Mouse (Mus musculus): Measurements from ENCODE around the gene Nfam1. TPM values are rescaled to one million over a fixed set of nuclear protein-coding genes. Genes with fewer than 3 reads are reported as not detected.

Gene Nfam1
- polyA plus RNA-seq, 1 experiment from 2014 or later: 2.3 TPM

DNA sequence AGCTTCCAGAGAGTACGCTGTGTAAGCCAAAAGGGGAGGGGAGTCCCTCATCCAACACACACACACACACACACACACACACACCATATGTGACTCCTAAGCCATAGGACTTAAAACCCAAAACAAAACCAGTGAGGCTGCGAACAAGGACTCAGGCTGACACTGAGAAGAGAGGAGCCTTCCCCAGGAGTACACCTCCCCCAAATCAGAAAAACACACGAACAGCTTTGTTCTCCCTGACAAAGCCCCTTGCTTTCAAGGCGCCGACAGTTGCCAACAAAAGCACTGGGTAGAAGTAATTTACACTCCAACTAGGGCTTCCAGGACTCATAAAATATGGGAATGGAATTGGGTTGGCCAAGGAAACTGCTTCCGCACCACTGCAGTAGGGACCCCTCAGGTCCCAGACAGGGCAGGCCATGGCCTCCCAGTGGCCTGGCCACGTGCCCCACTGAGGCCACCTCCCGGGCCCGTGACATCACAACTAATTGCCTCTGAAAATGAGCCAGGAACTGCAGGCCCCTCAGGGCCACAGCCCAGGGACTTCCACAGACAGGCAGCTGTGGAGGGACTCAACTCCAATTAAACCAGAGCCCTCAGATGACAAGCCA is 49.6 kb downstream of the Nfam1 start:
- H3K27me3 ChIP-seq (ENCODE audit: poor library complexity, severe bottlenecking): peaks cover 84% of the 10 kb centered on the region
- peak; percentile 72 for DNase-seq (ENCODE audit: extremely low spot score, low spot score)
- no peaks in the 10 kb centered on the region for H3K9me3 ChIP-seq
- peak overlapping the region; percentile 39 for H3K4me3 ChIP-seq
- H3K4me1 ChIP-seq: peaks cover 78% of the 10 kb centered on the region
- H3K27ac ChIP-seq: peak overlapping the region; percentile 84
- 3% methylated on average over 9 of the region's 9 CpGs for WGBS
- no peaks in the 10 kb centered on the region for H3K36me3 ChIP-seq (replicated peaks)

GRCm38 (mm10) chr15:82982724-82983415 is 50.2 kb downstream of the Nfam1 start:
- Histone ChIP-seq H3K27me3 (ENCODE audit: poor library complexity, severe bottlenecking) (peaks cover 83% of the 10 kb centered on the region), H3K27ac (peak overlapping the region; percentile 84), H3K36me3 (replicated peaks) (no peaks in the 10 kb centered on the region), H3K4me3 (peak overlapping the region; percentile 39), H3K4me1 (peaks cover 74% of the 10 kb centered on the region), H3K9me3 (no peaks in the 10 kb centered on the region)
- no peak for DNase-seq (ENCODE audit: extremely low spot score, low spot score)
- 8% methylated on average over 18 of the region's 18 CpGs for WGBS

DNA sequence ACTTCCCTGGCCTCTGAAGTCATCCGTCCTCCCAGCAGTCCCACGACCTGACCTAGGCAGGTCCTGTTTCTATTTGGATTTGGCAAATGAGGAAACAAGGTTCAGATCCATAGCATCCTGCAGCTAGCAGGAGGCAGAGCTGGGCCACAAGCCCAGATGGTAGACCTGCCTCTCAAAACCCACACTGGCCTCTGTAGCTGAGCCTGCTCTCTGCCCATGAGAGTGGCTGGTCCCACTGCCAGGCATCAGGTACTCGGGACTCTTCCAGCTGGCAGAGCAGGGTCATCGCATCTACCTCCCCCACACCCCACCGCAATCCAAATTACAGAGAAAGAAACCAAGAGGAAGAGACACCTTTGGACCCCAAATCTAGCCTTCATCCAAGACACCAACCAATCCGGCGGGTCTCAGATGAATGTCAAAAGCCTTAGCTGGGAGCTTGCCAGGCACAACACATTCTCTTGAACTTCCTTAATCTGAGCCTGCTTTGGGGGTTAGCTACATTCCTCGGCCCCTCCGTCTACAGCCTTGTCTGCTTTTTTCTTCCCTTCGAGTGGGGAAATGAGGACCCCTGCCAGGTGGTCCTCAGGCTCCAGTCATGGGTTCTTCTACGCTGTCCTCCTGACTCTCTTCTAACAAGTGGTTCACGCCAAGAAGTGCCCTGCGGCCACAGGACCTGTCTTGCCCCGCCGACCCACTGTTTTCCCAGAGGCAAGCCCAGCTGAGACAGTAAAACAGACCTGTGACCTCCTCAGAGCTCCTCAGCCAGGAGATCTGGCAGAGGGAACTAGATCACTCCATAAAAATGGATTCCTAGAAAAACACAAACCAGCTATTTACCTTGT is 51.2 kb downstream of the Nfam1 start:
- Histone ChIP-seq H3K4me1 (peaks cover 71% of the 10 kb centered on the region), H3K36me3 (replicated peaks) (no peaks in the 10 kb centered on the region), H3K4me3 (0 out of 2 replicates have a peak overlapping the region, but pooled peaks have one; percentile 39), H3K27ac (peak overlapping the region; percentile 84), H3K27me3 (ENCODE audit: poor library complexity, severe bottlenecking) (peaks cover 86% of the 10 kb centered on the region), H3K9me3 (no peaks in the 10 kb centered on the region)
- DNase-seq (ENCODE audit: extremely low spot score, low spot score): no peak
- 31% methylated on average over 15 of the region's 15 CpGs for WGBS

DNA sequence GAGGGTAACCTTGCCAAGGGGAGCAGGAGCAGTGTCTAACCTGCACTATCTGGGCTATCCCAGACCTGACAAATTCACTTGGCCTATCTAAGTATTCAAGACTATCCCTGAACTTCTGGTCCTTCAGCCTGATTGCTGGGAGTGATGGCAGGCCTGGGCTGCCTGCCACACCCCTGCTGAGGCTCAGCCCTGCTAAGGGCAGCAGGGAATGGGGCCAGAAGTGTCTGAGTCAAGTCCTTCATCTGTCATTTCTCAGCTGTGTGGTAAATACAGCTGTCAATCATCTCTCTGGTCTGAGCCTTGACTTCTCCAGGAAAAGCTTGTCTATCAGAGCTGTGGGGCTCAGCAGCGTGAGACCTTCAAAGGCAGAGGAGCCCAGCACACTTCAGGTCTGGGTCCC is 53.6 kb downstream of the Nfam1 start:
- H3K36me3 ChIP-seq (replicated peaks): no peaks in the 10 kb centered on the region
- no peak overlapping the region for H3K4me3 ChIP-seq
- no peak overlapping the region for H3K27ac ChIP-seq
- no peak for DNase-seq (ENCODE audit: extremely low spot score, low spot score)
- no peaks in the 10 kb centered on the region for H3K9me3 ChIP-seq
- peaks cover 59% of the 10 kb centered on the region for H3K4me1 ChIP-seq
- H3K27me3 ChIP-seq (ENCODE audit: poor library complexity, severe bottlenecking): peaks cover 81% of the 10 kb centered on the region
- 90% methylated on average over 1 of the region's 1 CpGs for WGBS

- Histone ChIP-seq H3K4me1 (peaks cover 28% of the 10 kb centered on the region), H3K36me3 (replicated peaks) (no peaks in the 10 kb centered on the region), H3K9me3 (no peaks in the 10 kb centered on the region), H3K27me3 (ENCODE audit: poor library complexity, severe bottlenecking) (peaks cover 74% of the 10 kb centered on the region), H3K27ac (no peak overlapping the region), H3K4me3 (no peak overlapping the region)
- no peak for DNase-seq (ENCODE audit: extremely low spot score, low spot score)
- WGBS: 67% methylated on average over 1 of the region's 1 CpGs
Measured at GRCm38 (mm10) chr15:82974471-82974870, 58.6 kb downstream of the Nfam1 start.

DNA sequence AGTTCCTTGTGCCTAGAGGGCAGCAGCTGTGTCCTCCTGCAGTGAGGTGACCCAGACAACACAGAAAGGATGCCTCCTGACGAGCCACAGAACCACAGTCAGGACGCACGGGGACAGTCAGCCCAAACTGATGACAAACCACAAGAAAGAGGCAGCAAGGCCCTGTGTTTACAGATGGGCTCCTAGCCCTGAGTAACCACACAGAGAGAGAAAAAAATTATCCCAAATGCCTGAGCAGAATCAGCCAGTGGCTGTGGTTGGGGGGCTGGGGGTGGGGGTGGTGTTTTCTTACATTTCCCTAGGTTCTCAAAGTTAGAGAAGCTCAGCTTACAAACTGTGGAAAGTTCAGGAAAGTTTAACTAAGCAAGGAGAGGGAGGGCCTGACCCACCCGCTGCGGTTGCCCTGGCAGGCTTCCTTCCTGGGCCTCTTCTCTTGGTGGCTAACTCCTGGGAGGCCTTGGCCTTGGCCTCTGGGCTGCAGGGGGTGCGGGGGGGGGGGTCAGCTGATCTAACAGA is 63.8 kb downstream of the Nfam1 start:
- no peak for DNase-seq (ENCODE audit: extremely low spot score, low spot score)

GRCm38 (mm10) chr15:82968449-82968848 is 64.7 kb downstream of the Nfam1 start:
- Histone ChIP-seq H3K27me3 (ENCODE audit: poor library complexity, severe bottlenecking) (peaks cover 86% of the 10 kb centered on the region), H3K4me1 (peaks cover 42% of the 10 kb centered on the region)
- WGBS: under 1% methylated on average over 22 of the region's 22 CpGs

More for the DNA sequence above, 63.8 kb downstream of the Nfam1 start:
- Histone ChIP-seq H3K27ac (peak overlapping the region; percentile 83), H3K4me1 (peaks cover 35% of the 10 kb centered on the region), H3K9me3 (no peaks in the 10 kb centered on the region), H3K27me3 (ENCODE audit: poor library complexity, severe bottlenecking) (peaks cover 81% of the 10 kb centered on the region), H3K36me3 (replicated peaks) (no peaks in the 10 kb centered on the region), H3K4me3 (0 out of 2 replicates have a peak overlapping the region, but pooled peaks have one; percentile 44)
- 43% methylated on average over 6 of the region's 6 CpGs for WGBS

DNA sequence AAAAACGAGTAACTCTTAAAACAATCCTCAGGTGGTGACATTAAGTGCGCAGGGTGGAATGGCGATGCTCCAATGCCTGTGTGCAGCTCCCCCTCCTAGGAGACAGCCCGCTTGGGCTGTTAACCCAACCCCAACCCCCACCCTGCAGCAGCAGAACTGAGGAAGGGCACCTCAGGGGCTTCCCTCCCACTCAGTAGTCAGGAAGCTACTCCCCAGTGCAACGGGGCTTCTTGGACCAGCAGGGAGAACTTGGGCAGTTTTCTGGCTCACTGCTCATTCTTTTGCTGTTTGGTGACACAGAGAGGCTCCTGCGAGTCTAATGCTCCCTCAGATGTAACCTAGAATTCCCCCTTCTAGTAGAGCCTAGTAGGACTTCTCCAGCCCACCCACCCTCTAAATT is 65.2 kb downstream of the Nfam1 start:
- Histone ChIP-seq H3K4me1 (peaks cover 45% of the 10 kb centered on the region), H3K9me3 (no peaks in the 10 kb centered on the region), H3K27me3 (ENCODE audit: poor library complexity, severe bottlenecking) (peaks cover 88% of the 10 kb centered on the region), H3K36me3 (replicated peaks) (no peaks in the 10 kb centered on the region), H3K27ac (peak overlapping the region; percentile 83), H3K4me3 (peak overlapping the region; percentile 44)
- WGBS: 25% methylated on average over 6 of the region's 6 CpGs
- no peak for DNase-seq (ENCODE audit: extremely low spot score, low spot score)

More at GRCm38 (mm10) chr15:82968449-82968848, 64.7 kb downstream of the Nfam1 start:
- peak; percentile 41 for DNase-seq (ENCODE audit: extremely low spot score, low spot score)
- Histone ChIP-seq H3K9me3 (no peaks in the 10 kb centered on the region), H3K4me3 (peak overlapping the region; percentile 44), H3K27ac (peak overlapping the region; percentile 83), H3K36me3 (replicated peaks) (no peaks in the 10 kb centered on the region)

- Histone ChIP-seq H3K9me3 (no peaks in the 10 kb centered on the region), H3K4me1 (peaks cover 73% of the 10 kb centered on the region), H3K27ac (peak overlapping the region; percentile 83), H3K36me3 (replicated peaks) (no peaks in the 10 kb centered on the region), H3K27me3 (ENCODE audit: poor library complexity, severe bottlenecking) (peaks cover 97% of the 10 kb centered on the region), H3K4me3 (peak overlapping the region; percentile 60)
- 73% methylated on average over 14 of the region's 14 CpGs for WGBS
- peak; percentile 26 for DNase-seq (ENCODE audit: extremely low spot score, low spot score)
Measured at GRCm38 (mm10) chr15:82964266-82964825, 68.8 kb downstream of the Nfam1 start.

- DNase-seq (ENCODE audit: extremely low spot score, low spot score): no peak
- Histone ChIP-seq H3K4me3 (peak overlapping the region; percentile 60), H3K9me3 (no peaks in the 10 kb centered on the region), H3K27ac (peak overlapping the region; percentile 83), H3K36me3 (replicated peaks) (no peaks in the 10 kb centered on the region), H3K4me1 (peaks cover 73% of the 10 kb centered on the region), H3K27me3 (ENCODE audit: poor library complexity, severe bottlenecking) (peaks cover 97% of the 10 kb centered on the region)
- 15% methylated on average over 51 of the region's 82 CpGs for WGBS
Measured at GRCm38 (mm10) chr15:82963556-82964156, 69.5 kb downstream of the Nfam1 start.

- peak overlapping the region; percentile 60 for H3K4me3 ChIP-seq
- H3K27me3 ChIP-seq (ENCODE audit: poor library complexity, severe bottlenecking): peaks cover 97% of the 10 kb centered on the region
- no peaks in the 10 kb centered on the region for H3K36me3 ChIP-seq (replicated peaks)
- peaks cover 73% of the 10 kb centered on the region for H3K4me1 ChIP-seq
- DNase-seq (ENCODE audit: extremely low spot score, low spot score): no peak
- 4% methylated on average over 39 of the region's 39 CpGs for WGBS
- H3K27ac ChIP-seq: peak overlapping the region; percentile 81
- H3K9me3 ChIP-seq: no peaks in the 10 kb centered on the region
Measured at GRCm38 (mm10) chr15:82963090-82963489, 70.0 kb downstream of the Nfam1 start.

- DNase-seq (ENCODE audit: extremely low spot score, low spot score): no peak
- WGBS: 42% methylated on average over 4 of the region's 4 CpGs
- Histone ChIP-seq H3K27me3 (ENCODE audit: poor library complexity, severe bottlenecking) (peaks cover 97% of the 10 kb centered on the region), H3K9me3 (no peaks in the 10 kb centered on the region), H3K36me3 (replicated peaks) (no peaks in the 10 kb centered on the region), H3K4me1 (peaks cover 73% of the 10 kb centered on the region), H3K4me3 (peak overlapping the region; percentile 60), H3K27ac (no peak overlapping the region)
Measured at GRCm38 (mm10) chr15:82962536-82962935, 70.6 kb downstream of the Nfam1 start.
